Mouse (Mus musculus) heart, postnatal 10 days (tissue): ENCODE results near the gene Arl11. TPM values are rescaled to one million over a fixed set of nuclear protein-coding genes. Genes with fewer than 3 reads are reported as not detected.
"Not testable (repeated sequence)": the region's sequence is repeated elsewhere in the genome, so short reads cannot be mapped to it uniquely, and the experiment has no call there.

Experiments
- DNase-seq, 2 experiments: peaks; one replicate each; pipeline ENCODE4 v3.0.0; 2021
- intact Hi-C: fragments of 180-260 bp; cut with DNase I; formaldehyde crosslinking; loops from one replicate; pipeline ENCODE4 v1.15.1; 2025
- total RNA-seq, 2 experiments: library from RNA; stranded (reverse); gene quantifications; 2 replicates each; pipeline ENCODE4 v1.2.3; 2021

The Arl11 gene
- total RNA-seq, 2 experiments from 2014 or later, result 0.45 to 0.97 TPM

- DNase-seq, intact Hi-C loops: not testable (repeated sequence)
These were observed 17.5 kb downstream of the Arl11 start for GRCm38 (mm10) chr14:61327007-61327406.

GRCm38 (mm10) chr14:61327618-61328450 lies 18.3 kb downstream of the Arl11 start:
- intact Hi-C loops, result no loop called here

GRCm38 (mm10) chr14:61330591-61330990 lies 21.0 kb downstream of the Arl11 start:
- intact Hi-C loops, result loop anchor here (2.0 kb wide), 1 partner anchor 108 kb away; the partner anchor contains the start of gene Kpna3

More at GRCm38 (mm10) chr14:61327618-61328450, 18.3 kb downstream of the Arl11 start:
- DNase-seq, result peak; percentile 85 to 86

GRCm38 (mm10) chr14:61330996-61331561 lies 21.5 kb downstream of the Arl11 start:
- peak; percentile 86 to 93 for DNase-seq
- intact Hi-C loops, result loop anchor here (1.0 to 2.0 kb wide), 2 partner anchors 108 to 167 kb away; partner anchors contain the start of gene Kpna3

More at GRCm38 (mm10) chr14:61330591-61330990, 21.0 kb downstream of the Arl11 start:
- no peak for DNase-seq

- no peak for DNase-seq
- intact Hi-C loops, result no loop called here
These were observed 29.8 kb downstream of the Arl11 start for GRCm38 (mm10) chr14:61339381-61339780.

GRCm38 (mm10) chr14:61344590-61344989 lies 35.0 kb downstream of the Arl11 start:
- DNase-seq, result no peak
- intact Hi-C loops, result loop anchor here (5.0 kb wide), 1 partner anchor 1113 kb away; the partner anchor contains the start of gene Gucy1b2

- intact Hi-C loops, result no loop called here
- DNase-seq, result peak; percentile 31 to 32
These were observed 37.5 kb downstream of the Arl11 start for GRCm38 (mm10) chr14:61346827-61347698.

- intact Hi-C loops, result no loop called here
- no peak for DNase-seq
These were observed 40.3 kb downstream of the Arl11 start for GRCm38 (mm10) chr14:61349876-61350275.

- intact Hi-C loops, result no loop called here
- no peak for DNase-seq
These were observed 41.3 kb downstream of the Arl11 start for GRCm38 (mm10) chr14:61350808-61351207.

- intact Hi-C loops, result no loop called here
- peak; percentile 24 to 25 for DNase-seq
These were observed 45.0 kb downstream of the Arl11 start for GRCm38 (mm10) chr14:61354251-61355235.

GRCm38 (mm10) chr14:61360131-61360980 lies 50.8 kb downstream of the Arl11 start, which contains the start of gene Ebpl:
Ebpl (minus strand) TSS chr14:61360439.
- intact Hi-C loops, result no loop called here
- peak; percentile 94 for DNase-seq

GRCm38 (mm10) chr14:61360981-61361511 lies 51.5 kb downstream of the Arl11 start:
- DNase-seq, result no peak
- intact Hi-C loops, result no loop called here

Other genes starting within 250 kb of the Arl11 start
- gene Sacs, start 171.3 kb upstream of the Arl11 start, total RNA-seq, result 10 to 100 TPM; 31.0 to 34.8 TPM
- 100 to 1,000 TPM; 205 to 214 TPM for gene Sgcg, start 51.3 kb upstream of the Arl11 start, total RNA-seq
- gene Ebpl, start 50.7 kb downstream of the Arl11 start, total RNA-seq, result 1 to 10 TPM; 1.9 to 2.1 TPM
- 10 to 100 TPM; 37.7 to 47.8 TPM for gene Kpna3, start 130.1 kb downstream of the Arl11 start, total RNA-seq
- gene Spryd7, start 247.1 kb downstream of the Arl11 start, total RNA-seq, result 10 to 100 TPM; 46.6 to 48.7 TPM